Mouse (Mus musculus) layer of hippocampus, adult 11-12 months (tissue): ENCODE results near the gene Cenpc1.
A peak's percentile ranks its signal among the peaks of the same experiment; 100 is the strongest.

Source experiments
- DNase-seq: peaks from one replicate; pipeline ENCODE4 v3.0.0; 2022; ENCODE audit warnings: low spot score

Cenpc1 gene

DNA sequence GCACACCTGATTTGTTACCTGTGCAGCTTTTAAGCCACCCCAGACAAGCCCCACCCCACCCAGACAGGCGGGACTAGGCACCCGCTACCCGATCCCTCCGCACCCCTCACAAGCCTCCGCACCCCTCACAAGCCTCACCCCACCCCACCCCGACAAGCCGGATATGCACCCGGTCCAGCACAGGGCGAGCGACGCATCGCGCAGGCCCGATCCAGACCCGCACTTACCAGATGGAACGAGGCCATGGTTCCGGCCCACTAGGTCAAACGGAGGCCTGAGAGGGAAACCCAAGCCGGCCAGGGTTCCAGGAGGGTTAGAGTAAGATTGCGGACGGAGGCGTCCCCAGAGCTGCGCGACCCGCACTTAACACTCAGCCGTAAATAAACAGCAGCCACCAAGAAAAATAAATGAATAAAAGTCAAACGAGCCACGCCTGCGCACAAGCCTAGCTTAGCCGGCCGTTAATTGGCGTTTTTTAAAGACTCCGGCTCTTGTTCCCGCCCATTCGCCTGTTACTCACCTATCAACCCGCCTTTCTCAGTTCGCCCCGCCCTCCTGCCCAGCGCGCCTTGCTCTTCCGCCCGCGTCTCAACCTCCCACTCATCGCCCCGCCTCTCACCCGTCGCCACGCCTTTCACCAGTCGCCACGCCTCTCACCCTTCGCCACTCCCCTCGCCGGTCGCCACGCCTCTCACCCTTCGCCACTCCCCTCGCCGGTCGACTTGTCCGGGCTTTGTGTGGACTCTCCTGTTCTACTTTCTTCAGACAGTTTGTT lies at the start of gene Cenpc1:
Gene Cenpc1 (minus strand): TSS at position 483 of the 775 bp plus-strand sequence.
- DNase-seq, result peak; percentile 96

DNA sequence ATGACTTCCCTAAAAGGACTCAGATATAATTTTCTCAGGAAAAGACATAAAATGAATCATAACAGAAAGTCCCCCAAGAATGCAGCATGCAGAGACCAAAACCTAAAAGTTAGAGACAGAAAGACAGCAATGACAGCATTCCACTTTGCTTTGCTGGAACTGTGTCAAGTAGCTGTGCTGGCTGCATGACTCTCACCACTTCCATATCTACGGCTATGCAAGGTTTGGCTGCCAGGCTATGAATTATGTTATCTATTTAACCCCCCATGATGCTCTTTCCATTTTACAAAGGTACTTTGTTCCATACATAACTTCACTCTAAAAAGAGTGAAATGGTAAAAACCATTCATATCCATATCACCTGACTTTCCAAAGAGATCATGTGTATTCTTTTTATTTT lies 48.6 kb upstream of the Cenpc1 start:
- DNase-seq, result no peak

DNA sequence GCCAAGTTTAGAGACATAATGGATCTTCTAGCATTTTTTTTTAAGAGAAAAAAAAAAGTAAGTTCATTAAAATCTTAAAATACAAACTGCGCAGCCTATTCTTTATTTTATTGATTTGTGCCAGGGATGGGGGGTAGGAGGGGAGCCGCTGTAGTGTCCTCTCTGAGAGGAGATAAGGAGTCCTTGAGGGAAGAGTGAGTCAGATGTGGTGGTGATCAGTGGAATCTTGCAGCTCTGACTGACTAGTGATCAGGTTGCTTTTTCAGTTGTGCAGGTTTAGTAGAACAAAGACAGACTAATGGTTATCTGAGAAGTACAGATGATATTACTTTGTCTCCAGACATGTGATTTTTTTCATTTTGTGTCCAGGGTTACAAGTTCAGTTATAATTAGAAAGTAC lies 47.7 kb upstream of the Cenpc1 start:
- DNase-seq, result no peak

DNA sequence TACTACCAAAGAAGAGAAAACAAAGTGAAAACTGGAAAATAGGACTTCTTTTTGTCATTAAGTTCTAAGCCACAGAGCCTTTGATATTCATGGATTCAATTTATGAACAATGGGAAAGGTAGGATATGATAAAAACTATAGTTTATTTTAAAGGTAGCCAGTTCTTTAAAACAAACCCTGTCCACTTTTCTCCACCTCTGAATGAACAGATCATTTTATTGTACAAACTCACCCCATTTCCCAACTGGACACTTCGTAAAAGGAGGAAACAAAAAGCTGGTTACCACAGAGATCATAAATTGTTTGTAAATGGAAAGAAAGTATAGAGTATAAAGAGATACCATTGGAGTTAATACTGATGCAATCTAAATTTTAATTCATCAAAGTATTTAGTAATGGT lies 45.7 kb upstream of the Cenpc1 start:
- no peak for DNase-seq

DNA sequence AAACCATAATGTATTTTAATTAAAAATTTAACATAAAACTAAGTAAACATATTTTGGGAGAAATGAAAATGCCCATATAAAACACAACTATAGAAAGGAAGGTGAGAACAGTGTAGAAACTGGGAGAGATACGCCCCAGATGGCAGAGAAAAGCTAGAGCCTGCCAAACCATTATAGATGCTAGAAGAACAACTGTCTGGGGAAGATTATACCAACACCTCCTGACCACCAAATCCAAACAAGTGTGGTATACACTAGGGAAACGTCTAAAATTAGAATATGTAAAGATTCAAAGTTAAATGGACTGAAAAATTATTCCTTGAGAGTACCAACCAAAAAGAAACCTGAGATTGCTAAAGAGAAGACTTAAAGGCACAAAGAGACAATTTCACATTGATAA lies 41.2 kb upstream of the Cenpc1 start:
- no peak for DNase-seq

DNA sequence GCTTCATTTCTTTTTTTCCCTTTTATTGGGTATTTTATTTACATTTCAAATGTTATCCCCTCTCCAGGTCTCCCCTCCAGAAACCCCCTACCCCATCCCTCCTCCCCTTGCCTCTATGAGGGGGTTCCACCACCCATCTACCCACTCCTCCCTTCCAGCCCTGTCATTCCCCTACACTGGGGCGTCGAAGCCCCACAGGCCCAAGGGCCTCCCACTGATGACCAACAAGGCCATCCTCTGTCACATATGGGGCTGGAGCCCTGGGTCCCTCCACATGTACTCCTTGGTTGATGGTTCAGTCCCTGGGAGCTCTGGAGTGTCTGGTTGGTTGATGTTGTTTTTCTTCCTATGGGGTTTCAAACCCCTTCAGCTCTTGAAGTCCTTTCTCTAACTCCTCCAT lies 36.8 kb upstream of the Cenpc1 start:
- DNase-seq, result no peak

DNA sequence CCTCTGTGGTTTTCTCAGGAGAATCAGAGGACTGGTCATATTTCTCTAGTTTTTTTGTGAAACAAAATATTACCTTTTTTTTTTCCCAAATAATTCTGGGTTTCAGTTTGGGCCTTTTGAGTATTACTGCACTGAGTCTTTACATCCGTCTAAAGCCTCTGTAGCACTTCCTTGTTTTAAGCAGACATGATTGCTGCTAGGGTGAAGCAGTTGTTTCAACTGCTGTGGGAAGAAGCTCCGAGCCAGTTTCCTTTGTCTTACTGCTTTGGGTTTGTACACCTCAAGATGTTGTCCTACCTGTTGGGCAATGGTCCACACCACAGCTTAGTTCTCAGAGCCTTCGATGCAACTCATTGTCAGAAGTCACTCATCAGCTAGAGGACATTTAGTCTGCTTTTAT lies 35.2 kb upstream of the Cenpc1 start:
- no peak for DNase-seq

DNA sequence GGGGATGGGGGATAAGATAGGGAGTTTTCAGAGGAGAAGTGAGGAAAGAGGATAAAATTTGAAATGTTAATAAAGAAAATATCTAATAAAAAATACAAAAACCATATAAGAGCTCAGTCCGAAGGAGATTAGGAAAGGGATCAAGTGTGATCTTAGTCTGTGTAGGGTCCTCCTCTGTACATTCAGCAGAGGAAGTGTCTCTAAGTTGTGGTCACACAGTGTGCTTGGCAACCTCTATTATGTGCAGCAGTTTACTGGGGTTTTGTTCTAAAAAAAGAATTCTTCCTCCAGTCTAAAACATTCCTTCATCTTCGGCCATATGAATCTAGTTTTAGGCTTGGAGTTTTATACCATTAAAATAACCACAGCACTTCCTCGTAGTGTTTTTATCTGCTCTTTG lies 33.6 kb upstream of the Cenpc1 start:
- no peak for DNase-seq

DNA sequence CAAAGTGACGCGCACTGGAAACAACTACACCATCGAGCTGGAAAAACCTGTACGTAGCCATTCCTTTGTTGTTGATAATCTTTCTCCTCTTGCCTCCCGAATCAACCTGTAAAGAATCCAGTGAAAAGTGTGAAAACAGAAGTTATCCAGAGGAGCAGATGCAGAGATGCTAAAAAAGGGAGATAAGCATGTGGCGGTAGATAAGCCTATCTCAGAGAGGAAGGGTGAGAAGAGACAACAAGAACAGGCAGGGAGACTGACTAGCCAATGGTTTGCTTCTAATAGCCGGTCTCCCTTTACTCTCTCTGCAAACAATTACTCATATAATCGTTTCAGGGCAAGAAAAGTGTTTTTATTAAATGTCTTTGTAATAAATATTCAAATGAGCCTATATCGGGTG lies 29.4 kb upstream of the Cenpc1 start:
- no peak for DNase-seq

DNA sequence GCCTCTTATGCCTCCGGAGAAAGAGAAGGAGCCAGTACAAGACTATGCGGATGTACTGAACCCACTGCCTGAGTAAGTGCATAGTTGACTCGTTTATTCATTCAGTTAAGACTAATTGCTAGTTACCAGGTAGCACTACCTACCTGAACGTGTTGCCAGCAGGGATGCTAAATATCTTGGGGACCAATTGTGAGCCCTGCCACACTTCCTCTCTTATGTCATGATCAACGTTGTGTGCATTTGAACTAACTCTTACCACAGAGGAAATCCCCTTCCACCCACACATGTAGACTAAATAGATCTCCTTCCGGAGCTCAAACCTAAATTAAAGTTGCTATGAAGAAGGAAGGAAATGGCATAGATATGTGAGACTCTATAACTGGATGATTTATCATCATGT lies 21.4 kb upstream of the Cenpc1 start:
- no peak for DNase-seq

DNA sequence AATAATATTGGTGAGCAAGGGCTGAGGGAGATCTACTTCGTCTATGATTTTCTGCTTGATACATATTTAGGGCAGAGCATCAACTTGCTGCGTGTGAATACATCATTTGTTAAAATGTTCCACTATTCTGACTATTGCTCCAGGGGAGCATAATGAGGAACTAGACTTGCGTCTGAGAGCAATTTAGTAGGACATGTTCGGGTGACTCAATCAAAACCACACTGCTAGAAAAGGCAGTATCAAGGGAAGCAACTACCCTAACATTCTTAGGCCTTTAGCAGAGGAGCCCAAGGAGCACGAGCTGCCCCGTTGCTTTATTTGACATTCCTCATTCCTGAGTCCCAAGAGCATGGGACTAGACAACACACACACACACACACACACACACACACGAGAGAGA lies 19.6 kb upstream of the Cenpc1 start:
- DNase-seq, result no peak

DNA sequence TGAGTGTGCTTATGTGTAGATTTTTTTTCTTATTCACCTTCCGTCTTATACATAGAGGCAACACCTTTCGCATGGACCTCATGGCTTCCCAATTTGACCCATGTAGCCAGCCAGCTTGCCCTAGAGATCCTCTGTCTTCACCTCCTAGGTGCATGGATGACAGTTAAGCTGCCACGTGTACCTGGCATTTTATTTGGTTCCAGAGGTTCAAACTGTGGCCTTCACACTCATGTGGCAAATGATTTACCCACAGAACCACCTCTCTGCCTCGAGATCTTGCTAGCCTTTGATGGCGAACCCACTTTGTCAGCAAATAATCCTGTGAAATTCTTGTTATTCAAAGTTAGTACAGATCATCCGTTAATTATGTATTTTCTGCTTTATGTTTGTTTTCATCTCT lies 18.6 kb upstream of the Cenpc1 start:
- no peak for DNase-seq

DNA sequence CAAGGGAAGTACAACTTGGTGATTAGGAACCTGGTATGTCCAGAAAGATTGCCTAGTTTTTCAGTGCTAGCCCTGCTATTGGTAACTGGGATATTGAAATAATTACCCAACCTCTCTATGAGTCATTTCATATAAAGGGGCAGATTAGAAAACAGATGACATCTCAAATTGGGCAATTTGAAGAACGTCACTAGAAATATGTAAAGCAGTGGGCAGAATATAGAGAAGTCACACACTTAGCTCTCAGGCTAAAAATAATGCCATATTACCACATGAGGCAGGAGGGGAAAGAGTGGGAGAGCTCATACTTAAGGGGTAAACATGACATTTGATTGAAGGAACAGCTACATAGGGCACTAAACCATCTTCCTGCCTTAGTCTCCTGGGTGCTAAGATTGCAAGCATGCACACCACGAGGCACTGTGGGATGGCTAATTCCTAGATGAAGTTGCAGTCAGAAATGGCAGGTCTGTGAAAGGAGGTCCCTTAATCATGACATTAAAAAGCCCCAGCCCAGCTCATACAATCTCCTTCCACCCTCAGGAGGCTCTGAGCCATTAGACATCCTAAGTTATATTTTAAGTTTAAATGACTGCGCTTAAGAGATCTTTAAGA lies 13.4 kb upstream of the Cenpc1 start:
- DNase-seq, result no peak

DNA sequence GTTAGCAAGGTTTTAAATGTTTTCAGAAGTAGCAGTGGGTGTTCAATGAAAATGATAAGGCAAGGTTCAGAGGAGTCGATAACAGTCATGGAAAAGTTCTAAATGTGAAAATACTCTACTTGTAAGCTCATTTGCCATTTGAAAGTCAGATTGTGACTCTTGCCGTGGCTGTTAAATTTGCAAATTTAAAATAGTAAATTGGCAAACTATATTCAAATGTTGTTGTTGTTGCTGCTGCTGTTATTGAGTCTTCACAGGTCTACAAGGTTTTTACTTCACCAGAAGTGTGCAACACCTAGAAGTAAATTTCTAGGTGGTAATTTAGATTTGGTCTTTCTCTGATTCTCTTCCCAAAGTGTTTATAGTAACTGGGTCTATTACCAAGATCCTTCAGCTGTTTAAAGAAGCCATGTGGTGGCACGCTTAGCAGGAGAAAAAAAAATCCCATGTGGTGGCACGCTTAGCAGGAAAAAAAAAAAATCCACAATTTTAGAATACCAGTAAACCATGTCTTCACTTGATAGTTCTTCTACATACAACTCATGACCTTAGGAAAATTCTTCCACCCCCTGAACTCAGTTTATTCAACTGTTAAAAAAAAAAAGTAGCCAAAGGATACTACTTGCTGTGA lies 7.5 kb upstream of the Cenpc1 start:
- no peak for DNase-seq

DNA sequence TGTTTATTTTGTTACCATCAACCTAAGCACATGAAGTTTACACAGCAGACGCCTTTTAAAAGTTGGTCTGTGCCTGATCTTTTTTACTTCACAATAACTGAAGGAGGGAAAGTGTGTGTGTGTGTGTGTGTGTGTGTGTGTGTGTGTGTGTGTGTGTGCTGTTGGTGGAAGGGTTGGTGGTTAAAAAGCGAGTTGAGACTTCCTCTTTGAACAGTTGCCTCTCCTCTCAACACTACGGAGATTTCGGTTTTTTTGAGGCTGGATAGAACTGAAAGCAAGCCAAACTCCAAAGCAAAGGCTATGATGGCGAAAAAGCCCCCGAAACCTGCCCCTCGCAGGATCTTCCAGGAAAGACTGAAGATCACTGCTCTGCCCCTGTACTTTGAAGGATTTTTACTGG lies 6.2 kb upstream of the Cenpc1 start, which contains the start of gene Stap1:
Gene Stap1 (plus strand): TSS at position 209 of the 400 bp plus-strand sequence.
- DNase-seq, result no peak

DNA sequence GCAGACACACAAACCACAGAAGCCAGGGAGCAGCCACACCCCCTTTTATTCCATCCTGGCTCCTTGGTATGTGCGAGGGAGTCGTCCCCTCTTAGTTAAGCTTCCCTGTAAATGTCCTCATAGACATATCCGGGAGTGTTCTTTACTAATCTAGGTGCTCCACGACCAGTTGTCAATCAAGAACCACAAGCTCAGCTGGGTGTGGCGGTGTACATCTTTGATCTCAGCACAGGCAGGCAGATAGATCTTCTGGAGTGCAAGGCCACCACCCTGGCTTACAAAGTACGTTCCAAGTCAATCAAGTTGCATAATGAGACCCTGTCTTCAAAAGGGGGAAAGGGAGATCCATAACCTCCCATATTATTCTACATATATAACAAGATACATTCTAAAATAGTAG lies 3.7 kb upstream of the Cenpc1 start:
- no peak for DNase-seq

DNA sequence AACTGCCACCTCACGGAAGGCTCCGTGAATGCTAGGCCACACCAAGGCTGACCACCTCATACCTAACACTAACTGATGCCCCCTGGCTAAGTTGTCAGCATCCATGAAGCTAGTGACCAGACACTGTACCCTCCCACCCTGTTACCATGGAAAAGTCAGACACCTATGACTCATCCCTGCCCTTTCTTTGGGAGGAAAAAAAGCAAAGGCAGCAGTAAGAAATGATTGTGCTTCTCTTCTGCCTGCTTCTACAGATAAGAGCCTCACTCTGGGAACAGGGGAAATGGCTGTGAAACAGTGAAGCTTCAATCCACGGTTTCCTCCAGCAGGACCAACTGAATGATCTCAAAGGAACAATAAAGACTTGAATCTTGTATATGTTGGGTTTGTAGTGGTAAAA lies 3.1 kb upstream of the Cenpc1 start:
- no peak for DNase-seq

DNA sequence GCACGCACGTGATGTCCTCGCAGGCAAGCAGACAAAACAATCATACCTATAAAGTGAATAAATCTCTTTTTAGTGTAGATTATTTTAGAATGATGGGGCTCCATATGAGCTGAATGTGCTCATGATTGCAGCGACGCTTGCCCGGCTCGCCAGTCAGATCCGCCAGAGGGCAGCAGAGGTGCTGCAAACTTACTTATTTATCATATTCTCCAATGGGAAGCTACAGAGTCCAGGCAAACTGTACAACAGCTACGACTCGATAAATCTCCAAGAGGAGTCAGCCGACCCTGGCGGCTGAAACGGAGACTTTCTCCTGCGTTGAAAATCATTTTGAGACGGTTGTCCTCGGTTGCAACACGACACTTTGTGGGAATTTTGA lies 1.2 kb upstream of the Cenpc1 start:
- peak; percentile 93 for DNase-seq

DNA sequence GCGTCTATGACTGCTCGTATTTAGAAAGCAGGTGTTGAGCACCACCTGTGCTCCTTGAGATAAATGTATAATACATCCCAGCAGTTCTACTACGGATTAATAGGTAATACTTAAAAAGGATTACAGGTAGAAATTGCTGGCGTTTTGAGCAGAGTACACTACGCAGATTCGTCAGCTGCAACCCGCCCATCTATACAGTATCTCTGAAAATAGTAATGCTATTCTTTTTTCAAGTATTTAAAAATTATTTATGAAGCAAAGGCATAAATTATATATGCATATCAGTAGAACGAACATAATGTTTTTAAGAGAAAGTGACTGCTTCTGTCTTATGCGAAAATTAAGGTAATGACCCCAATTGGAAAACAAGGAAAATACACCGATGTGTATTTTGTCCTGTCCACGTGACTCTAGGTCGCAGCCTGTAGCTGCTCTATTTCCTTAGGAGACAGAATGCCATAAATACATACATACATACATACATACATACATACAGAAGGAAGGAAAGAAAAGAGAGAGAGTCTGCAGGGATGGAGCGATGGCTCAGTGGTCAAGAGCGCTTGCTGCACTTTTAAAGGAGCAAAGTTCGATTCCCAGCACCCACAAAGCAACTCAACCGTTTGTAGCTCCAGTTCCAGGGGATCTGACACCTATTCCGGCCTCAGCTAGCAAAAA lies 630 bp upstream of the Cenpc1 start:
- DNase-seq, result no peak

DNA sequence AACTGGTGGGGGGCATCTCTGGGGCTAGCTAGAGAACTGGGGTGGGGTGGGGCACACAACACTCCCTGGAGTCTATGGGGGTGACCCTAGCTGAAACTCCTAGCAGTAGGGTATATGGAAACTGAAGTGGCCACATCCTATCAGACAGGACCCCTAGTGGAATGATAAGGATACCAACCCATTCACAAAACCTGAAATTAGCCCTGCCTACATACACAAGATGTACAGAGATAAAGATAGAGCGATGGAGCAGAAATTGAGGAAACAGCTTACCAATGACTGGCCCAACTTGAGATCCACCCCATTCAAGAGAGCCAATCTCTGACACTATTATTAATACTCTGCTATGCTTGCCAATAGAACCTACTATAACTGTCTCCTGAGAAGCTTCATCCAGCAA lies 1.9 kb downstream of the Cenpc1 start:
- DNase-seq, result no peak

DNA sequence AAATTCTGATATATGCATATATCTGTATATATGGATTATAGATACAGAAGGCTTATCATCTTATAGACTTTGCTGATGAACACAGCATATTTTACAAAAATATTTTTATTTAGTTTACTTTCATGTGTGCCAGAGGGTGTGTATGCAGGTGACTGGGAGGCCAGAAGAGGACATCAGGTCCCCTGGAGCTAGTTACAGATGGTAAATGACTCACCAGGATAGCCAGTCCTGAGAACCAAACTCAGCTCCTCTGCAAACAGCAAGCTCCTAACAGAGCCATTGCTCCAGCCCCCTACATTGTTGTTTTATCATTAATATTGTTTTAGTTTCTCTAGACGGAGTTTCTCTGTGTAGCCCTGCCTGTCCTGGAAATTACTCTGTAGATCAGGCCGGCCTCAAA lies 35.6 kb downstream of the Cenpc1 start:
- no peak for DNase-seq

DNA sequence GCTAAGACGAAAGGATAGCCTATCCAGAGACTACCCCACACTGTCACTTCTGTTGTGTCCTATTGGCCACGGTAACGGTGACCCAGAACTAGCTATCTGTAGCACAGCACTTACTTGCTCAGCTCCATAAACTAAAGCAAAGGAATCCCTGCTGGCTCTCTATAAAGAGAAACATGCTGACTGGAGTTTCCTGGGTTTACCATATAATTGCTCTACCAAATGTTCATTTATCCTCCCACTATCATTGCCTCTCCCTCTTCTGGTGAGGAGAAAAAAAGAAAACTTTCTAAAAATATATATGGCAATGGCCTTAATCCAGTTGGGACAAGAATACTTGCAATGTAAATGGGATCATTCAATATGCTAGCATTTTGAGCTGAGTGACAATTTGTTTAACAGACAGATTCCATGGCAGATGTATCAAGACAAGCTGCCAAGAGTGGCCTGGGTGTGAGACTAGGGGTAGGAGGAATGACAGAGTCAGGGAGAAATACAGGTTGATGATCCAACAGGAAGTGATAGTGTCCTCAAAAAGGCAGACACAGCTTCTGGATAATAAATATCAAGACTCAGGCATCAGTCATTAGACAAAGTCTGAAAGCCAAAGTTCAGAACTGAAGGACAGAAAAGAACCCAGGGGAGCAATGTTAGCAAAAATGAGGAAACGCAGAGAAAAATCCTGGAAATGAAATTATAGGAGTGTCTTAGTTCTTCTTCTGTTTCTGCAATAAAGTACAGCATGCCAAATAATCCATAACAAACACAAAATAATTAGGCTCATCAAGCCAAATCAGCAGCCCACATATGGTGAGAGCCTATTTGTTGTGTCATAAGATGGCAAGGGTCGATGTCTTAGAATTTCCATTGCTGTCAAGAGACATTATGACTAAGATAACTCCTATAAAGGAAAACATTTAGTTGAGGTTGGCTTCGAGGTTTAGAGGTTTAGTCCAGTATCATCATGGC lies 68.6 kb downstream of the Cenpc1 start:
- DNase-seq, result peak; percentile 18
